Mouse (Mus musculus): ENCODE measurements at regions not wholly inside any gene's neighbourhood (a gene's known extent, or its start where the extent isn't known, plus 50 kb on each side); places are given as distances from the start of the nearest gene placed in this dataset.
"Not testable (repeated sequence)": the region's sequence is repeated elsewhere in the genome, so short reads cannot be mapped to it uniquely, and the experiment has no call there.

- DNase-seq (ENCODE audit: low spot score) = no peak
Observed at GRCm38 (mm10) chr13:7007091-7007490, 358.5 kb upstream of the Pfkp start.

DNA sequence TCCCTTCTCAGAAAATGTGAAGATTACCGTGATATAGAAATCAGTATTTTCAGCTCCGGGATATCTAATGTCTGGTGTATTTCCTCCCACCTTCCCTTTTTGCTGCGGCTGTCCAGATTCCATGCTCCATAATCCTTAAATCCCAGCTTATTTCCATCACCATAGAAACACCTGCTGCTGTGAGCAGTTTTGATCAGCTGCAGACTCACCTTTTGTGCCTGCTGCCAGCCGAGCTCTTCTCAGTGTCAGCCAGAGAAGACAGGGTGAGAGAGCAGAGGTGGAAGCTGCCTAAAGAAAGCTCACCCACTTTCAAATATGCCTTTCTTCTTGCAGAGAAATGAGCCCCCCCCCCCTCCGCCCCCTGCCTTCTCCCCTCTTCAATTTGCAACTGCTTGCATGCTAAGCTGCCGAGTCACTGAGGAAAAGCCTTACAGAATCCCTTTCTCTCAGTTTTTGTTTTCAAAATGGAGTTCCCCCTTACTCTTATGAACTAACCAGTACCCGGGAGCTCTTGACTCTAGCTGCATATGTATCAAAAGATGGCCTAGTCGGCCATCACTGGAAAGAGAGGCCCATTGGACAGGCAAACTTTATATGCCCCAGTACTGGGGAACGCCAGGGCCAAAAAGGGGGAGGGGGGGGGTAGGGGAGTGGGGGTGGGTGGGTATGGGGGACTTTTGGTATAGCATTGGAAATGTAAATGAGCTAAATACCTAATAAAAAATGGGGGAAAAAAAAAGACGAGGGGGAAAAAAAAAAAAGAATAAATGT lies 350.1 kb upstream of the Pfkp start:
- not testable (repeated sequence) for DNase-seq (ENCODE audit: low spot score)

DNA sequence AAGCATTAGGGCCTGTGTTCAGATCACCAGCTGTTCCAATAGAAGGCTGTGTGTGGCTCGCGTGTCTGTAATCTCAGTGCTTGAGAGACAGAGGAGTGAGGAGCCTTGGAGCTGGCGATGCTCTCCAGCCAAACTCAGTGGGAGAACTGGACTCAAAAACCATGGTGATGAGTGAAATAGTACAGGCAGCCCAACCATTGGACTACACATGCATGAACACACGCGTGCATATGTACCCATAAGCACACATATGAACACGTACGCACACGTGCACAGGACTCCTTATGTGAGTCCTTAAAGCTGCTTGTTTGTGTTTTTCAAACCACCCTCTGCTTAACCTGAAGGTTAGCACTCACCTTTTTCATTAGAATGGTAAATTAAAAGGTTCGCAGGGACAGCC lies 349.5 kb upstream of the Pfkp start:
- no peak for DNase-seq (ENCODE audit: low spot score)

GRCm38 (mm10) chr13:6992323-6992994 lies 343.9 kb upstream of the Pfkp start:
- DNase-seq (ENCODE audit: low spot score) = no peak

GRCm38 (mm10) chr13:6991714-6992113 lies 343.1 kb upstream of the Pfkp start:
- DNase-seq (ENCODE audit: low spot score) = no peak

DNA sequence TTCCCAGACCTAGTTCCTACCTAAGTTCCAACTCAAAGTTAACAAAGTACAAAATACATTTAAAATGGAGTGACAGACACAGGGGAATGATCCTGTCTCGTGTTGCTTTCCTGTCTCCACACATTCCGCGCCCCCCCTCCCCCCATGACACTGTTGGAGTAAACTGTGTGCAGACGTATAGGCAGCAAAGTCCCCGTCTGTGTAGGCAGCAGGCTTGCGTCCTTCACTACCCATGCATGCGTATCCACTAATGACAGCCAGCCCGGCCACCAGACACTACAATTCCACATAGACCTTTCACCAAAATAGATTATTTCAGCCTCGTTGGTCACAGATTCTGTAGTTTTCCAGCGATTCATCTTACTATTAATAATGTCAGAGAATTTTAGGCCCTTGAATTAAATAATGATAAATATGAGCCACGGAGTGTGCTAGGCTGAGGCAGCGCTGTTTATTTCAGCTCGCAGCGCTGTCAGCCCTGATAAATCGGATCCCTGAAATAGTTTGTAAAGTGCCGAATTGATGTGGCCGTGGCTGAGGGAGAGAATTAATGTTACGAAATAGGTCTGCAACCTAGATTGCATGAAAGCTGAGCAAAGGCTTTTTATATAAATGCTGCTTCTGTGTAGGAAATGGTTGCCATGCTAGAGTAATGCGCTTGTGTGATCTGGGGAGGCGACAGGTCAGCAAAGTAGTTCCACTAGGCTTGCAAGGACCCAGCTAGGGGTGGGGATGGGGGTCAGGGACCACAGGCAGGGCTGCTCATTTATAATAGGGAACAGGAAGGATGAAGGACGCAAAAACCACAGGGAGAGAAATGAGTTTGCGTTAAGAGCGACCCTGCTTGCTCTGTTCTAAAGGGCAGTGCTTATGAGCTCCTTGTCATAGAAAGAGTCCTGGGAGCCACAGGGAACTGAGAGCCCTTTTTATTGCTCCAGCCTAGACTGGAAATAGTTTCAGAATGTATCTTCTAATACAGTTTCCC lies 336.7 kb upstream of the Pfkp start:
- DNase-seq (ENCODE audit: low spot score) = no peak

- no peak for DNase-seq (ENCODE audit: low spot score)
Observed at GRCm38 (mm10) chr13:6955713-6956112, 307.1 kb upstream of the Pfkp start.

- no peak for DNase-seq (ENCODE audit: low spot score)
Observed at GRCm38 (mm10) chr13:6924136-6924535, 275.6 kb upstream of the Pfkp start.

- no peak for DNase-seq (ENCODE audit: low spot score)
Observed at GRCm38 (mm10) chr13:6922357-6922721, 273.8 kb upstream of the Pfkp start.

- DNase-seq (ENCODE audit: low spot score) = no peak
Observed at GRCm38 (mm10) chr13:6921691-6922356, 273.2 kb upstream of the Pfkp start.

GRCm38 (mm10) chr13:6906000-6906399 lies 257.4 kb upstream of the Pfkp start:
- no peak for DNase-seq (ENCODE audit: low spot score)

- DNase-seq (ENCODE audit: low spot score) = no peak
Observed at GRCm38 (mm10) chr13:6901682-6902081, 253.1 kb upstream of the Pfkp start.

DNA sequence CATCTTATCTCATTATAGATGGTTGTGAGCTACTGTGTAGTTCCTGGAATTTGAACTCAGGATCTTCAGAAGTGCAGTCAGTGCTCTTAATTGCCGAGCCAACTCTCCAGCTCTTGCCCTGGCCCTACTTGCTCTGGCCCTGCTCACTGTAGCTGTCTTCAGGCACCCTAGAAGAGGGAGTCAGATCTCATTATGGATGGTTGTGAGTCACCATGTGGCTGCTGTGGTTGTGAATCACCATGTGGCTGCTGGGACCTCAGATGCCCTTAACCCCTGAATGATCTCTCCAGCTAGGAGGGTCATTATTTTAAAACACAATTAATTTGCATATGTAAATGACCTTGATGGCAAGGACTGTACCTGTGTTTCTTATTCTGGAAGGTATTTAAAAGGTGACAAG lies 249.1 kb upstream of the Pfkp start:
- no peak for DNase-seq (ENCODE audit: low spot score)

GRCm38 (mm10) chr13:6891458-6892076 lies 243.0 kb upstream of the Pfkp start:
- no peak for DNase-seq (ENCODE audit: low spot score)

DNA sequence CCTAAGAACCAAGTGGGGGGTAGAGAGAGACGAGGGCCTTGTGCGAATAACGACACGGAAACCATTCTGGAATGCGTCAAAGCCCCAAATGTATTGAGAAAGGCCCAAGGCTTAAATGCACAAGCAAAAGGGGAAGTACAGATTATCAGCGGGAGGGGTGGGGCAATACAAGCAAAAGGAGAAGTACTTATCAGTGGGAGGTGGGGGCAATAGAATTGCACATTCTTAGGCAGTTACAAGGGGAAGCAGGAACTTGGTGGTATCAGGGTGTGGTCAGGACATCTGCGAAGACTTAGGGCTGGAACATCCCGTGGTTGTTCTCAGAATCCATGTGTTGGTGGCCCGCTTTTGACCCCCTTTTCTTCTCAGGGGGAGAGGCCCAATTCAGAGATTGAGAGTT lies 240.9 kb upstream of the Pfkp start:
- DNase-seq (ENCODE audit: low spot score) = not testable (repeated sequence)

DNA sequence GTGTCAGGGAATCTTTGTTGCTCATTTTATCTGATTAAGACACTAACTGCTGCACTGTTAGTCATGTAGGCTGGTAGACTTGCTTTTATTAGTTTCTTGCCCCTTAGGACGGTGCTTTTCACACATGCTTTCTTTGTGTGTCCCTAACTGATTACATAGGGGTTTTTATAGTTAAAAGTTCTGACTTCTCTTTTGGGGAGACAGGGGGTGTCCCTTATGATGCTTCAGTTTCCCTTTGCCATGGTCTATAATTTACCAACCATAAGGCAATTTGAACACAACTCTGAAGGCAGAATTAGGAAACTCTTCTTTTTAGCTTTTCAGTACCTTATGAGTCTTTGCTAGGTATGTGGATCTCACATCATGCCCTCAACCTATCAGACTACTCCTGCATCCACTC lies 239.8 kb upstream of the Pfkp start:
- DNase-seq (ENCODE audit: low spot score) = no peak

DNA sequence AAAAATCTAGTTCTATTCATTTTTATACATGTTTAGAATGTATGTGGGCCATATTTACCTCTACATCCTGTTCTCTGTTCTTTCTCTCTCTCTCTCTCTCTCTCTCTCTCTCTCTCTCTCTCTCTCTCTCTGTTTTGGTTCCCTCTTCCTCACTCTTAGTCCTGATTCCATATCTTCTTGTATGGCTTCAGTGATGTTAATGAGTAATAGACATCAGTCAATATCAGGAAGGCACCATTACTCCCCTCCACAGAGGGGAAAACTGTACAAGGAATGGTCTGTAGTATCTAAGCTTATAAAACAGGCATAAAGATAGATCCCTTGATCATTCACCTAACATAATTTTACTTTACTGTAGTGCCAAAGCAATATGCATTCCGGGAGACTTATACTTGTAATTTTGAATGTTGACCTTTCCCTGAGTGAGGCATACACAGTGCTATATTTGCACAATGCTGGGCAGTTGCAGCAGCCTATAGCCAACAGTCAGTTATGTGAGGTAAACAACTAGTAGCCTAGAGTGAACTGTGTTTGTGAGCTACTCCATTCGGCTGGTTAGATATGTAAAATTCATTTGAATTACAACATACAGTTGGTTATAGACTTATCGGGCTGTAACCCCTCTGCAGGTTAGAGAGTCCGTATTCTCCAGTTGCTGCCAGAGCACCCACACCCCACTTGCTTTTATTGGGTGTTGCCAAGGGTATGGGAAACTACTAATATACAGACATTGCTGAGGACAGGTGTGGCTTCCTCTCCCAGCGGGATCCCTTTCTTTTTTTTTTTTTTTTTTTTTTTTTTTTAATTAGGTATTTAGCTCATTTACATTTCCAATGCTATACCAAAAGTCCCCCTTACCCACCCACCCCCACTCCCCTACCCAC lies 228.7 kb upstream of the Pfkp start:
- no peak for DNase-seq (ENCODE audit: low spot score)

DNA sequence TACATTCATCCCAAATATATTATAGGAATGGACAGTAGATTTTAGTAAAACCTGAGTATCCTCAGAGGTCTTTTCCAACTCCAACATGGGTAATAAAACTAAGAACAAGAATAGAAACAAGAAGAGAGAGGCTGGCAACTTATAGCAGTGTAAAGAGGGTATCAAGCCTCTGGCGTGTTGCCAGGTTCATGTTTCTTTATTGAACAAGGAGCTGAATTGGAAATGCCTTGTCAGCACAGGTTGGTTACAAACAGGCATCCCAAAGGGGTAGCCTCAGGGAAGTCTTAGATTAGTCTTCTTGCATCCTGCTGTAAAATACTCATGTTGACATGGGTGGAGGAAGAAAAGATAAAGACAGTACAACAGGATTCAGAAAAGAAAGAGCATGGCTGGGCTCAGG lies 213.6 kb upstream of the Pfkp start:
- DNase-seq (ENCODE audit: low spot score) = no peak

DNA sequence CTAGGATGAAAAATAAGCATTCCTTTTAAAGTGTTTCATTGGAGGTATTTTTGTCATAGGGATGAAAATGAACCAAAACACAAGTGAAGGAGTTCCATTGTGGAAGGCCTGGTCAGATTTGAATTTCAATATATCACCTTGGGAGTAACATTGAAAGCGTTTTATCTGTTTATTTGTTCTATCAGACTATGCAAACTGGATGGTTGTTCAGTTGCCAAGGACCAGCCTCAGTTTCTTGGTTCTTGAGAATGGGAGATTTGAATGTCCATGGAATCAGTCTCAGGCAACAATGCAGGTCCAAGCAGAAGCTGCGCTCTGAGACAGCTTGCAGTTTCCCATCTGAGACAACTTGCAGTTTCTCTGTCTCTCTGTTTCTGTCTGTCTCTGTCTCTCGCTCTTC lies 211.0 kb upstream of the Pfkp start:
- DNase-seq (ENCODE audit: low spot score) = no peak
